Mouse (Mus musculus) embryonic facial prominence, embryonic 11.5 days (tissue): Measurements from ENCODE around the gene Fignl1. TPM values are rescaled to one million over a fixed set of nuclear protein-coding genes. Genes with fewer than 3 reads are reported as not detected.

Source experiments
- ATAC-seq: fragments of 200-750 bp; cut with Nextera tagmentation; replicated peaks from 2 replicates; pipeline ENCODE4 v1.8.0; 2017; ENCODE audit warnings: low read depth; ENCODE audit not compliant: insufficient number of reproducible peaks, low FRiP score, low TSS enrichment
- DNase-seq: peaks from one replicate; pipeline ENCODE4 v3.0.0-alpha.2; 2015; ENCODE audit warnings: low spot score
- H3K27ac ChIP-seq: fragments of 300-500 bp; sonication (generic); replicated peaks from 2 replicates; pipeline ENCODE4 v1.5.1; 2014; ENCODE audit warnings: mild to moderate bottlenecking, low read depth, low read length, control low read depth
- H3K27me3 ChIP-seq: fragments of 300-500 bp; sonication (generic); 2 replicates; pipeline ENCODE4 v1.6.1; 2014; ENCODE audit warnings: mild to moderate bottlenecking, low read length, moderate library complexity, mixed read lengths; ENCODE audit not compliant: control insufficient read depth, insufficient read depth
- H3K36me3 ChIP-seq: fragments of 300-500 bp; sonication (generic); replicated peaks from 2 replicates; pipeline ENCODE4 v1.6.1; 2014; ENCODE audit warnings: low read depth, mild to moderate bottlenecking, low read length, moderate library complexity, mixed read lengths; ENCODE audit not compliant: control insufficient read depth, insufficient read depth
- H3K4me1 ChIP-seq: fragments of 300-500 bp; sonication (generic); 2 replicates; pipeline ENCODE4 v1.6.1; 2014; ENCODE audit warnings: low read length, mixed read lengths; ENCODE audit not compliant: control insufficient read depth, insufficient read depth
- H3K4me2 ChIP-seq: fragments of 300-500 bp; sonication (generic); 2 replicates; pipeline ENCODE4 v1.6.1; 2014; ENCODE audit warnings: low read depth, mild to moderate bottlenecking, control low read depth, low read length, moderate library complexity
- H3K4me3 ChIP-seq: fragments of 300-500 bp; sonication (generic); 2 replicates; pipeline ENCODE4 v1.5.1; 2014; ENCODE audit warnings: low read depth, low read length, control low read depth
- H3K9ac ChIP-seq: fragments of 300-500 bp; sonication (generic); replicated peaks from 2 replicates; pipeline ENCODE4 v1.6.1; 2014; ENCODE audit warnings: mild to moderate bottlenecking, control low read depth, low read length
- H3K9me3 ChIP-seq: fragments of 300-500 bp; sonication (generic); replicated peaks from 2 replicates; pipeline ENCODE4 v1.6.1; 2016; ENCODE audit warnings: mild to moderate bottlenecking, low read length, inconsistent platforms, mixed read lengths; ENCODE audit not compliant: control insufficient read depth
- WGBS: fragments of 180-500 bp; shearing (Covaris S2); extraction: QIAGEN DNeasy Blood & Tissue Kit; methylation state at CpG from one replicate; pipeline ENCODE4 v1.1.7; 2014; 5-methylcytosine and 5-hydroxymethylcytosine counted together
- polyA plus RNA-seq: library from polyadenylated mRNA; unstranded; fragments of >200 nt; fragmentation: Nextera tagmentation; extraction: Ambion mirVana; gene quantifications from 2 replicates; pipeline ENCODE4 v1.2.1, GENCODE M21; 2014

The Fignl1 gene
- polyA plus RNA-seq, 1 experiment from 2014 or later: 119 TPM

DNA sequence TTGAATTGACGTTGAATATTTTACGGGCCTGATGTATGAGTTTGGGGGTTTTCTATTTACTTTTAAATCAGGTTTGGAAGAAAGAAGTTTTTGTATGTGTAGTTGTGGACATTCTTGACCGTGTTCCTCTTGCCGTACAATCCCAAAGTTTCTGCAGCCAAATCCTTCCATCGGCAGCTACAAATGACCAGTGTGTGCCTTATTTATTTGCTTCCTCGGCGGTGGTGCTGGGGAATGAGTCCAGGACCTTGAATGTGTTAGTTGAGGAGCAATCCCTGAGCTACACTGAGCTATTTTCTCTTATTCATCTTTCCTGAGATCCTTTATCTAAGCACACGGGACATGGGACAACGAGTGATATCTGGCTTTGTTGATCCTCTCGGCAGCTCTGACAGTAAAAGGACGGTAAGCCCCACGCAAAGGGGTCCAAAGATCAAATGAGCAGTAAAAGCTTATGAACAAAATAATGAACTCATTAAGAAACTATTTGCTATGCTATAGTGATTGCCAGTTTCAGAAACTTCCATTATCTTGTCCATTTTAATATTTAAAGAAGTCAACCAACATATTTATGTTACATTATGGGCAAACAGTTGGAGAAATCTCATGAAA, 22.2 kb upstream of the Fignl1 start:
- WGBS: 27% methylated on average over 12 of the region's 12 CpGs
- Histone ChIP-seq H3K27me3 (no peaks in the 10 kb centered on the region), H3K36me3 (no peaks in the 10 kb centered on the region), H3K27ac (peak overlapping the region; percentile 96), H3K4me3 (no peak overlapping the region), H3K9me3 (no peaks in the 10 kb centered on the region), H3K4me2 (no peak overlapping the region), H3K9ac (0 out of 2 replicates have a peak overlapping the region, but pooled peaks have one; percentile 1), H3K4me1 (peaks cover 14% of the 10 kb centered on the region)
- DNase-seq (no peak), ATAC-seq (no peak)

DNA sequence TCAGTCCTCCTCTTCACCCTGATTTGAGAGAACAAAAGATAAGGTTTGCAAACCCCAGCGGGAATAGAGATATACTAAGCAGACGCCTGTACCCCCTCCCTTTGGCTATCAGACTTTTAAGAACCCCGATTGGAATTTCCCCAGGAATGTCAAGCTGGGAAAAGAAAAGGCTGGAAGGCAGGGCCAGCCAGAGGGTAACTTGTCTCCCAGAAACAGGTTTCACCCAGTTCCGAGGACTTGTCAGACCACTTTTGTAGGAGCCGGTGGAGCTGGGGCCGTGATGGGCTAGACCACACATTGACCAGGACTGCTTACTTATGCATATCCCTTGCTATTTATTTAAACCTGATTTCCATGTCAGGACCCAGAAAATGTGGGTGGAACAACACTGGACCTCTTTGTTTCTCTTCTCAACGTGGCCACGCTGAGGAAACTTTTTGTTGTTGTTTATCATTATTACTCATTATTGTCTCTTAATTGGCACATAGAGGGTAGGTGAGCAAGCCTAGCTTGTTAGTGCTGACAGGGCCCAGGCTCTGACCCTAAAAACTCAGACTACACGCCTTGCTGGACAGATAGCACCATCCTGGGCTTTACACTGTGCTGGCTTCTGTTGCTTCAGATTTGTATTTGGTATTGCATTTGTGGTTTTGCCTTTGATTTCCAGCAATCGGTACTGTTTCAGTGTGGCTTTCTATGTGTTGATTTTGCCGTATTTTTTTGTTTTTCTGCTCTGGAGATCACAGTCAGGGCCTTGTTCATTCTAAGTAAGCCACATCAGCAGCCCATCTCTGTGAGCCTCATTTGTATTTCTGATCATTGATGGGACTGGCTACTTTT, 20.6 kb upstream of the Fignl1 start:
- Histone ChIP-seq H3K36me3 (no peaks in the 10 kb centered on the region), H3K9ac (peak overlapping the region; percentile 56; the same call in 1 of the 2 replicates), H3K4me2 (no peak overlapping the region), H3K27ac (peak overlapping the region; percentile 96), H3K9me3 (no peaks in the 10 kb centered on the region), H3K4me1 (peaks cover 14% of the 10 kb centered on the region), H3K4me3 (no peak overlapping the region), H3K27me3 (no peaks in the 10 kb centered on the region)
- ATAC-seq (peak; percentile 61; the same call in 1 of the 2 replicates), DNase-seq (peak; percentile 69)
- 11% methylated on average over 11 of the region's 11 CpGs for WGBS

DNA sequence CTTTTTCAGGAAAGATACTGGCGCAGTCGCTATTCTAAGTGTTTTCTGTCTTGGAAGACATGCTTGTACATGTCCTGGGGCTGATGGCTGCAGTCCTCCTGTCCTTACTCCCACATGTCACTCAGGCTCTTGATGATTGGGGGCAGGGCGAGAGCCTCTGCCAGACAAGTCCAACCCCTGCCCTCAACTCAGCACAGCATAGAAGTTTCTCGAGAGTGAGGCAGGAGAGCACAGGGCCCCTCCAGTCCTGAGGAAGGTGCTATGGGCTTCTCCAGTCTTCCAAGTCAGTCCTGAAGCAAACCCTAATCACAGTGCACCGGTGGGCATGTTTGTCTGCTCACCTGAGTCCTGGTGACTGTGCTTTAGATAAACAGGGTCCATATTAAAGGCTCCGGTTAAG, 20.0 kb upstream of the Fignl1 start:
- no peaks in the 10 kb centered on the region for H3K9me3 ChIP-seq
- H3K36me3 ChIP-seq: no peaks in the 10 kb centered on the region
- peak overlapping the region; percentile 96 for H3K27ac ChIP-seq
- 0 out of 2 replicates have a peak overlapping the region, but pooled peaks have one; percentile 15 for H3K4me2 ChIP-seq
- H3K27me3 ChIP-seq: no peaks in the 10 kb centered on the region
- DNase-seq (peak; percentile 65), ATAC-seq (peak; percentile 66)
- H3K4me3 ChIP-seq: no peak overlapping the region
- WGBS: 13% methylated on average over 6 of the region's 6 CpGs
- H3K4me1 ChIP-seq: peaks cover 17% of the 10 kb centered on the region
- peak overlapping the region; percentile 56 for H3K9ac ChIP-seq

DNA sequence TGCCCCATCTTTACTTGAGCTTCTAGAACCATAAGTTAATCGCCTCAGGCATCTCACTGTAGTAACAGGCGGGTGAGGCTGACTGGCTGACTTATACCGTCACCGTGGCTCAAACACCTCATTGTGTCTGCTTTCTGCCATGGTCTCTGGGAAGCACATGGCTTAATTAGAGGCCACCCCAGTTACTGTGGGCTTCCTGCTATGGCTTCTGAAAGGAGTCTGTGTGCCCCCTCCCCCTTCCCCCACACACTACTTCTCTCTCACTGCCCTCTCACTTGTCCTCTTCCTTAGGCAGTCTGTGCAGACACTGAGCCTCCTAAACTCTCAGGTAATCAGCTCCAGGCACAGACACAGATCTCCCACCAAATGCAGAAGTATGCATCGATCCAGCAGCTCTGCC, 19.5 kb upstream of the Fignl1 start:
- no peaks in the 10 kb centered on the region for H3K36me3 ChIP-seq
- H3K4me1 ChIP-seq: peaks cover 17% of the 10 kb centered on the region
- no peaks in the 10 kb centered on the region for H3K27me3 ChIP-seq
- no peak overlapping the region for H3K4me3 ChIP-seq
- DNase-seq (peak; percentile 79), ATAC-seq (peak; percentile 78)
- peak overlapping the region; percentile 56 for H3K9ac ChIP-seq
- 10% methylated on average over 5 of the region's 5 CpGs for WGBS
- H3K9me3 ChIP-seq: no peaks in the 10 kb centered on the region
- H3K4me2 ChIP-seq: no peak overlapping the region
- peak overlapping the region; percentile 96 for H3K27ac ChIP-seq

DNA sequence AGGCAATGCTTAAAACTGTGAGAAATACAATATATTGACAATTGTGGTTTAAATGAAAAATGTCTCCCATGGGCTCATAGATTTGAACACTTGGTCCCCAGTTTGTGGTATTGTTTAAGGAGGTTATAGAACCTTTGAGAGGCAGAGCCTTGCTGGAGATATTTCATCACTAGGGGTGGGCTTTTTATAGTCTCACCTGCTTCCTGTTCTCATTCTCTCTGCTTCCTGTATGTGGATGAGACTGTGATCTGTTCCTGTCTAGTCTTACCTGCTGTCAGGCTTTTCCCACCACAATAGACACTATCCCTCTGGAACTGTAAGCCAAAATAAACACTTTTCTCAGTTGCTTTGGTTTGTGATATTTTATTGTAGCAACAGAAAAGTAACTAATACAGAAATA, 17.7 kb upstream of the Fignl1 start:
- Histone ChIP-seq H3K9ac (no peak overlapping the region), H3K36me3 (no peaks in the 10 kb centered on the region), H3K4me3 (no peak overlapping the region), H3K27me3 (no peaks in the 10 kb centered on the region), H3K4me1 (peaks cover 23% of the 10 kb centered on the region), H3K4me2 (no peak overlapping the region), H3K27ac (no peak overlapping the region), H3K9me3 (no peaks in the 10 kb centered on the region)
- no peak for DNase-seq
- no peak for ATAC-seq

DNA sequence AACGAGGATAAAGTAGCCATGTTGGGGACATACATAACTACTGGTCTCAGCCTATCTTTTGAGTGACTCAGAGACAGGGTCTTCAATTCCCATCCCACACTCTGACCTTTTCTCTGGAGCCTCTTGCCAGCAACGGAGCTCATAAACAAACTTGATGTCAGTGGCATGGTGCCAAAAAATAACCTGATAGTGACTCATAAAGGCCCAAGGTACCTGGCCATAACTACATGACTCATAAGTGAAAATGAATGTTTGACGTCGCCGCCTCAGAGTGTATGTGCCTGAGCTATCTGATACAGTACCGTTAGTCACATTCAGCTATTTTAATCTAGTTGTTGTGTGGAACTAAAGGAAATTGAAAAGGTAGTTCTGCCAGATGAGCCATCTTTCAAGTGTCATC, 16.9 kb upstream of the Fignl1 start:
- no peak overlapping the region for H3K4me2 ChIP-seq
- H3K4me1 ChIP-seq: peaks cover 26% of the 10 kb centered on the region
- 82% methylated on average over 6 of the region's 6 CpGs for WGBS
- no peak for ATAC-seq
- no peak for DNase-seq
- no peak overlapping the region; the same call in 1 of the 2 replicates for H3K27ac ChIP-seq
- no peaks in the 10 kb centered on the region for H3K36me3 ChIP-seq
- H3K9ac ChIP-seq: no peak overlapping the region
- H3K4me3 ChIP-seq: no peak overlapping the region
- H3K27me3 ChIP-seq: no peaks in the 10 kb centered on the region
- no peaks in the 10 kb centered on the region for H3K9me3 ChIP-seq

DNA sequence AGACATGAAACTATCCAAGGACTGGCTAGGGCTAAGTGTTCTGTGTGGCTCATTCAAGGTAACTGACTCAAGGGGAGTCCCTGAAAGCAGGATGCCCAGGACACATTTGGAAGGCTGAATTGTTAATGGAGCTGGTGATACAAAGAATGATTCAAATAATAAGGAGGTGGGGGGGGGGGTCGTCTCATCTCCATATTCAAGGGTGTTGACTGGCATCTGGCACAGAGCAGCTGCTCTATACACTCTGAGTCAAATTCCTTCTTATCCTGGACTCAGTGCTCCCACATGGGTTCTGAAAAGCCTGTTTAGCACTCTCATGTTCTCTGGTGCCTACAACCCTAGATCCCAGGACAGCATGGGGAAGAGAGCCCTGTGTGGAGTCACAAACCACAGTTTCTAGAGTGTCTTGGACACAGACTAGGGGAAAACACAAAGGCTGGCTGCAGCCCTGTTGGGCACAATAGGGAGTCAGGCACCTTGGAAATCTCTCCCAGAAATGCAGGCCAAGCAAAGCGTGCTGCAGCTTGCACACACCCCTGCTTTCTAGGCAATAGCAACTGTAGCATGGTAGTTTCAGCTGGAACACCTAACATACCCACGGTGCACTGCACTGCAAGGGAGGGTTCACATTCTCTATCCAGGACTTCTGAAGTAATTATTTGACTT, 16.3 kb upstream of the Fignl1 start:
- Histone ChIP-seq H3K36me3 (no peaks in the 10 kb centered on the region), H3K27ac (0 out of 2 replicates have a peak overlapping the region, but pooled peaks have one; percentile 29), H3K27me3 (no peaks in the 10 kb centered on the region), H3K4me3 (no peak overlapping the region), H3K4me1 (peaks cover 23% of the 10 kb centered on the region), H3K9me3 (no peaks in the 10 kb centered on the region), H3K4me2 (no peak overlapping the region), H3K9ac (no peak overlapping the region)
- DNase-seq (no peak), ATAC-seq (no peak)
- 47% methylated on average over 3 of the region's 3 CpGs for WGBS
